Mouse (Mus musculus): ENCODE data around the gene Rarres1.

GRCm38 (mm10) chr3:67462015-67462414 is 53.3 kb downstream of the Rarres1 start:
- TF ChIP-seq RAD21 (IDR thresholded peaks at IDR 0.05; ENCODE audit: low read depth, low read length) (no peak), MAX (IDR thresholded peaks at IDR 0.05; ENCODE audit: low read length) (no peak), BHLHE40 (IDR thresholded peaks at IDR 0.05; ENCODE audit: low read depth, low read length) (no peak), RCOR1 (conservative IDR thresholded peaks at IDR 0.05; ENCODE audit: low read depth, low read length) (no peak), HCFC1 (IDR thresholded peaks at IDR 0.05; ENCODE audit: low read depth, low read length) (no peak), POLR2A (IDR thresholded peaks at IDR 0.05; ENCODE audit: low read depth, low read length) (no peak), CHD1 (IDR thresholded peaks at IDR 0.05; ENCODE audit: low read depth, low read length) (no peak), SIN3A (IDR thresholded peaks at IDR 0.05; ENCODE audit: low read length) (no peak), TCF12 (IDR thresholded peaks at IDR 0.05; ENCODE audit: low read depth, low read length) (no peak), USF1 (IDR thresholded peaks at IDR 0.05; ENCODE audit: low read depth, low read length) (no peak), EP300 (IDR thresholded peaks at IDR 0.05; ENCODE audit: low read length) (no peak)
